Mouse (Mus musculus): ENCODE data around the gene 1110008P14Rik. TPM values are rescaled to one million over a fixed set of nuclear protein-coding genes. Genes with fewer than 3 reads are reported as not detected.

The 1110008P14Rik gene
- polyA plus RNA-seq, 1 experiment from 2014 or later = 46.5 TPM

DNA sequence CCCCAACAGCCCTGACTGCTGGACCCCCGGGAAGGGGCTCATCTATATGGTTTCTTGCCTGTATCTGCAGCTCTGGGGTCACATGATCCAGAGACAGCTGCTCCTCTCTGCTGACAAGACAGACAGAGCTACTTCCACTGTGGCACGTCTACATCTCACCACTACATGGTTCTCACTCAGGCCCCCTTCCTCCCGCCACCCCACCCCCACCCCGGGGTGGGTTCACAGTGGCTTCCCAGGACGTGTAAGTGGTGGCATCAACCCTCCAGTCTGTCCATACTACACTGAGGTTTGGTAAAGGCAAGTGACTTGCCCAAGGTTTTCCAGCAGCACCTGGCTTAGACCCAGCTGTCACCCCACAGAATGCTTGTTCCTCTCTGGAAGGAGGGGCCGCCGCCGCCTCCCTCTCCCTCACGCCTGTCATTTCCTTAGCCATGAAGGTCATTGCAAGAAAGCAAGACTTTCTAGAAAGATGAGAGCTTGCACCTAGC, 30.2 kb downstream of the 1110008P14Rik start:
- peak overlapping the region; percentile 98 for H3K4me2 ChIP-seq (ENCODE audit: low read depth, low read length)
- peaks cover 18% of the 10 kb centered on the region for H3K4me1 ChIP-seq (ENCODE audit: control insufficient read depth, insufficient read depth, low read length)
- H3K4me3 ChIP-seq (ENCODE audit: low read length) = no peak overlapping the region; the same call in 1 of the 2 replicates
- H3K27me3 ChIP-seq (ENCODE audit: control insufficient read depth, insufficient read depth, low read length) = peaks cover 8% of the 10 kb centered on the region
- H3K27ac ChIP-seq (ENCODE audit: low read length) = no peak overlapping the region
- 50% methylated on average over 9 of the region's 9 CpGs for WGBS
- no peaks in the 10 kb centered on the region for H3K9me3 ChIP-seq (replicated peaks; ENCODE audit: control insufficient read depth, low read length)
- no peak for ATAC-seq (replicated peaks; ENCODE audit: extremely low read depth, insufficient read depth, low FRiP score)
- H3K9ac ChIP-seq (ENCODE audit: low read length) = no peak overlapping the region
- no peaks in the 10 kb centered on the region for H3K36me3 ChIP-seq (ENCODE audit: control insufficient read depth, insufficient read depth)

DNA sequence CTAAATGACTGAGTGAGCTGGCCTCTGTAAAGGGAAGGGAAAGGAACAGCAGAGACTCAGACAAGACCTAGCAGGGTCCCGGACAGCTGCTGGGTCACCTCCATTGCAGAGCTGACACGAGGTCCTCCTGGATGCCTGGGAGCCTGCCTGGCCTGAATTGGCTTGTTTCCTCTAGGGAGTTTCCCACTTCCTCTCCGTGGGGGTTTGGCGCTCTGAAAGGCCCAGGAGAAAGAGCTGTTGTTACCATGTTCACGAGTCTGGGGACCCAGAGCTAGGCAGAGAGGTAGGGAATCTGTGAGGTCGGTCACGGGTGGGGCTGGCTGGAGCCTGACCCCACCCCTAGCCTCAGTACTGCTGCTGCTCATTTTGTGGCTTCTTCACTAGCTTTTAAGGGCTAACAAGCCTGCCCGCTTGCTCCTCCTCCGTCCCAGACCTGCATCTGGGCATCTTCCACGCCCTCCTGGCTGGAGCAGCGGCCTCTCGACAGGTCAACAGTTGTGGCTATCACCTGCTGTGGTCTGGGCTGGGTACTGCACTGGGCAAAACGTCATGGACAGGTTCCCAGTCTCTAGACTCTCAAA, 31.2 kb downstream of the 1110008P14Rik start:
- Histone ChIP-seq H3K4me3 (ENCODE audit: low read length) (no peak overlapping the region), H3K27me3 (ENCODE audit: control insufficient read depth, insufficient read depth, low read length) (peaks cover 8% of the 10 kb centered on the region), H3K27ac (ENCODE audit: low read length) (no peak overlapping the region), H3K9ac (ENCODE audit: low read length) (no peak overlapping the region), H3K9me3 (replicated peaks; ENCODE audit: control insufficient read depth, low read length) (no peaks in the 10 kb centered on the region), H3K4me1 (ENCODE audit: control insufficient read depth, insufficient read depth, low read length) (peaks cover 18% of the 10 kb centered on the region), H3K36me3 (ENCODE audit: control insufficient read depth, insufficient read depth) (no peaks in the 10 kb centered on the region), H3K4me2 (ENCODE audit: low read depth, low read length) (no peak overlapping the region)
- ATAC-seq (replicated peaks; ENCODE audit: extremely low read depth, insufficient read depth, low FRiP score) = no peak
- 47% methylated on average over 13 of the region's 13 CpGs for WGBS

- H3K4me3 ChIP-seq (ENCODE audit: low read length) = no peak overlapping the region
- H3K9ac ChIP-seq (ENCODE audit: low read length) = no peak overlapping the region
- 47% methylated on average over 8 of the region's 8 CpGs for WGBS
- peaks cover 16% of the 10 kb centered on the region for H3K4me1 ChIP-seq (ENCODE audit: control insufficient read depth, insufficient read depth, low read length)
- no peak for ATAC-seq (replicated peaks; ENCODE audit: extremely low read depth, insufficient read depth, low FRiP score)
- peaks cover 8% of the 10 kb centered on the region for H3K27me3 ChIP-seq (ENCODE audit: control insufficient read depth, insufficient read depth, low read length)
- H3K4me2 ChIP-seq (ENCODE audit: low read depth, low read length) = no peak overlapping the region
- no peaks in the 10 kb centered on the region for H3K9me3 ChIP-seq (replicated peaks; ENCODE audit: control insufficient read depth, low read length)
- no peaks in the 10 kb centered on the region for H3K36me3 ChIP-seq (ENCODE audit: control insufficient read depth, insufficient read depth)
- no peak overlapping the region for H3K27ac ChIP-seq (ENCODE audit: low read length)
Observed at GRCm38 (mm10) chr2:32349625-32350255, 32.0 kb downstream of the 1110008P14Rik start.

GRCm38 (mm10) chr2:32348311-32348710, 33.4 kb downstream of the 1110008P14Rik start:
- Histone ChIP-seq H3K4me1 (ENCODE audit: control insufficient read depth, insufficient read depth, low read length) (peaks cover 6% of the 10 kb centered on the region), H3K9me3 (replicated peaks; ENCODE audit: control insufficient read depth, low read length) (no peaks in the 10 kb centered on the region), H3K4me2 (ENCODE audit: low read depth, low read length) (no peak overlapping the region), H3K27me3 (ENCODE audit: control insufficient read depth, insufficient read depth, low read length) (peaks cover 8% of the 10 kb centered on the region), H3K9ac (ENCODE audit: low read length) (no peak overlapping the region), H3K4me3 (ENCODE audit: low read length) (no peak overlapping the region), H3K27ac (ENCODE audit: low read length) (no peak overlapping the region), H3K36me3 (ENCODE audit: control insufficient read depth, insufficient read depth) (no peaks in the 10 kb centered on the region)
- 76% methylated on average over 11 of the region's 11 CpGs for WGBS
- ATAC-seq (replicated peaks; ENCODE audit: extremely low read depth, insufficient read depth, low FRiP score) = no peak

DNA sequence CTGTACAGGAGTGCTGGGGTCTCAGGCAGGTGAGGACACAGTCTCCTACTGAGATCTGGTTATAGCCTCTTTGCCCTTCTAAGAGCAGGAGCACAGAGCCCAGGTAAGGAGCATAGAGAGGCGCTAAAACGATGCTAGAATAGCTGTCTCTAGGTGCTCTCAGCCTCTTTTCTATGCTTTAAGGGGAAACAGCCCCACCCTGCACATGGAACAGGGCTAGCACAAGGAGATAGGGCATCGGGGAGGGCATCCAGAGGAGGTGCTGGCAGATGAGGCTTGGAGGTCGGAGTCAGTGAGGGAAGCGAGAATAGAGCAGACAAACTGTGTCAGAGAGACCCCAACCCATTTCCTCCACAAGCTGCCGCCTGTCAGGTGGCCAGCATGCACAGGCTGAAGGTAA, 34.7 kb downstream of the 1110008P14Rik start:
- no peaks in the 10 kb centered on the region for H3K9me3 ChIP-seq (replicated peaks; ENCODE audit: control insufficient read depth, low read length)
- H3K27ac ChIP-seq (ENCODE audit: low read length) = no peak overlapping the region
- no peak overlapping the region for H3K9ac ChIP-seq (ENCODE audit: low read length)
- no peaks in the 10 kb centered on the region for H3K4me1 ChIP-seq (ENCODE audit: control insufficient read depth, insufficient read depth, low read length)
- H3K4me2 ChIP-seq (ENCODE audit: low read depth, low read length) = no peak overlapping the region
- no peaks in the 10 kb centered on the region for H3K36me3 ChIP-seq (ENCODE audit: control insufficient read depth, insufficient read depth)
- H3K4me3 ChIP-seq (ENCODE audit: low read length) = no peak overlapping the region
- no peak for ATAC-seq (replicated peaks; ENCODE audit: extremely low read depth, insufficient read depth, low FRiP score)
- WGBS = 67% methylated on average over 6 of the region's 6 CpGs
- peaks cover 8% of the 10 kb centered on the region for H3K27me3 ChIP-seq (ENCODE audit: control insufficient read depth, insufficient read depth, low read length)

GRCm38 (mm10) chr2:32344598-32345321, 37.0 kb downstream of the 1110008P14Rik start:
- Histone ChIP-seq H3K4me2 (ENCODE audit: low read depth, low read length) (no peak overlapping the region), H3K4me1 (ENCODE audit: control insufficient read depth, insufficient read depth, low read length) (no peaks in the 10 kb centered on the region), H3K4me3 (ENCODE audit: low read length) (no peak overlapping the region), H3K27me3 (ENCODE audit: control insufficient read depth, insufficient read depth, low read length) (peaks cover 4% of the 10 kb centered on the region; the same call in 1 of the 2 replicates), H3K9me3 (replicated peaks; ENCODE audit: control insufficient read depth, low read length) (no peaks in the 10 kb centered on the region), H3K9ac (ENCODE audit: low read length) (no peak overlapping the region), H3K27ac (ENCODE audit: low read length) (no peak overlapping the region), H3K36me3 (ENCODE audit: control insufficient read depth, insufficient read depth) (no peaks in the 10 kb centered on the region)
- ATAC-seq (replicated peaks; ENCODE audit: extremely low read depth, insufficient read depth, low FRiP score) = no peak
- WGBS = 71% methylated on average over 14 of the region's 14 CpGs

- H3K27ac ChIP-seq (ENCODE audit: low read length) = no peak overlapping the region
- no peaks in the 10 kb centered on the region for H3K9me3 ChIP-seq (replicated peaks; ENCODE audit: control insufficient read depth, low read length)
- no peak overlapping the region for H3K4me3 ChIP-seq (ENCODE audit: low read length)
- H3K4me1 ChIP-seq (ENCODE audit: control insufficient read depth, insufficient read depth, low read length) = no peaks in the 10 kb centered on the region
- WGBS = 70% methylated on average over 10 of the region's 10 CpGs
- H3K9ac ChIP-seq (ENCODE audit: low read length) = no peak overlapping the region
- H3K4me2 ChIP-seq (ENCODE audit: low read depth, low read length) = no peak overlapping the region
- H3K27me3 ChIP-seq (ENCODE audit: control insufficient read depth, insufficient read depth, low read length) = peaks cover 5% of the 10 kb centered on the region; the same call in 1 of the 2 replicates
- no peak for ATAC-seq (replicated peaks; ENCODE audit: extremely low read depth, insufficient read depth, low FRiP score)
- H3K36me3 ChIP-seq (ENCODE audit: control insufficient read depth, insufficient read depth) = no peaks in the 10 kb centered on the region
Observed at GRCm38 (mm10) chr2:32344056-32344455, 37.7 kb downstream of the 1110008P14Rik start.

DNA sequence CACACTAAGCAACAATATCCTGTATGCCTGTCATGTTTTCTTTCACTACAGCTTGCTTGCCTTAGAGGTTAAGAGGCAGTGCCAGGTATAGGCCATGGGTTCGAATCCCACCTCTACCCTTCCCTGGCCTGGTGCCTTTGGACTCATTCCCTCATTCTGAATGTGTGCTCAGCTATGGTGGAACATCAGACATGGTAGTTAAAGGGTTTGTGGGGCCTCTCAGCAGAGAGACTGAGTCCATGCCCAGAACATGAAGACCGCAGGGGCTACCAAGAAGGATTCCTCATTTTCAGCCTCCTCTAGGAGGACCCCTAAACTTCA, 38.4 kb downstream of the 1110008P14Rik start:
- Histone ChIP-seq H3K27me3 (ENCODE audit: control insufficient read depth, insufficient read depth, low read length) (peaks cover 5% of the 10 kb centered on the region; the same call in 1 of the 2 replicates), H3K4me3 (ENCODE audit: low read length) (no peak overlapping the region), H3K4me2 (ENCODE audit: low read depth, low read length) (no peak overlapping the region), H3K27ac (ENCODE audit: low read length) (no peak overlapping the region), H3K4me1 (ENCODE audit: control insufficient read depth, insufficient read depth, low read length) (no peaks in the 10 kb centered on the region), H3K9me3 (replicated peaks; ENCODE audit: control insufficient read depth, low read length) (no peaks in the 10 kb centered on the region), H3K9ac (ENCODE audit: low read length) (no peak overlapping the region), H3K36me3 (ENCODE audit: control insufficient read depth, insufficient read depth) (no peaks in the 10 kb centered on the region)
- WGBS = 92% methylated on average over 2 of the region's 2 CpGs
- no peak for ATAC-seq (replicated peaks; ENCODE audit: extremely low read depth, insufficient read depth, low FRiP score)

Data from heart, embryonic 16.5 days (tissue).